Mouse (Mus musculus): ENCODE data around the gene Vmn1r45. TPM values are rescaled to one million over a fixed set of nuclear protein-coding genes. Genes with fewer than 3 reads are reported as not detected.

Gene Vmn1r45
- polyA plus RNA-seq (2017; shearing (Covaris generic)) = not detected

GRCm38 (mm10) chr6:89940498-89940897 lies at the start of gene Vmn1r45:
TSS of gene Vmn1r45 (minus strand) at chr6:89940598.

DNA sequence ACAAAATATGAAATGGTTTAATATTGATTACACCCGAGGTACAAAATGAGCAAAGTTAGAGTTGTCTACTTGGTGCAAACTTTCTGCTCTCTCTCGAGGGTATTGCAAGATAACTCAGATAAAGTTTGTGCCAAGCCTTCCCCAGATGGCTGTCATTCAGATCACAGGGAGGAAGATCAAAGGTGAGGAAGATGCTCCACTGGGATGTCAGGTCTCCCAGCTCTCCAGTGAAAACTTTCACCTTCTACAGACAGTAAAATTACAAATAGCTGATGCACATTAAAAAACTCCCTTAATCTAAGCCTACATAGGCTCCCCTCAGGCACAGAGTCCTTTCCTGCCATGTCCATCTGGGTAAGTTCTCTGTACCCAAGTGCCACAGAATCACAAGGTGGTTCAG lies 28.6 kb upstream of the Vmn1r45 start, which contains the start of gene Vmn1r46:
Gene Vmn1r46, plus strand, starts transcription at position 301 of the 400 bp plus-strand sequence.

DNA sequence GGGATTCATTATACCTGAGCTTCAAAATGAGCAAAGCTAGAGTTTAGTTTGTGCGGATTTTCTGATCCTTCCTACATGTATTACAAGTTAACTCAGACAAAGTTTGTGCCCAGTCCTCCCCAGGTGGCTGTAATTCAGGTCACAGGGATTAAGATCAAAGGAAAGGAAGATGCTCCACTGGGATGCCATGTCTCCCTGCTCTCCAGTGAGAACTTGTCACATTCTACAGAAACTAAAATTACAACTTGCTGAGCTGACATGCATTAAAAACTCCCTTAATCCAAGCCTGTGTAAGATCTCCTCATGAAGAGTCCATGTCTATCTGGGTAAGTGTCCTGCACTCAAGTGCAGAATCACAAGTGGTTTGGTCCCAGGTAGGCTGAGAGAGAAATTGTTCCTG lies 57.0 kb downstream of the Vmn1r45 start, which contains the start of gene Vmn1r44:
Gene Vmn1r44, plus strand, starts transcription at position 301 of the 400 bp plus-strand sequence.

Other genes starting within 250 kb of the Vmn1r45 start
- gene Vmn1r40, start 233.1 kb downstream of the Vmn1r45 start, polyA plus RNA-seq (2017; shearing (Covaris generic)) = not detected
- gene Vmn1r41, start 199.8 kb downstream of the Vmn1r45 start, polyA plus RNA-seq (2017; shearing (Covaris generic)) = not detected
- gene Vmn1r42, start 64.2 kb downstream of the Vmn1r45 start, polyA plus RNA-seq (2017; shearing (Covaris generic)) = not detected
- not detected for gene Vmn1r43, start 64.2 kb downstream of the Vmn1r45 start, polyA plus RNA-seq (2017; shearing (Covaris generic))
- gene Vmn1r44, start 56.9 kb downstream of the Vmn1r45 start, polyA plus RNA-seq (2017; shearing (Covaris generic)) = not detected
- gene Vmn1r46, start 28.7 kb upstream of the Vmn1r45 start, polyA plus RNA-seq (2017; shearing (Covaris generic)) = not detected
- gene Vmn1r47, start 75.5 kb upstream of the Vmn1r45 start, polyA plus RNA-seq (2017; shearing (Covaris generic)) = not detected
- not detected for gene Vmn1r48, start 96.2 kb upstream of the Vmn1r45 start, polyA plus RNA-seq (2017; shearing (Covaris generic))
- 0.05 TPM for gene Vmn1r49, start 137.9 kb upstream of the Vmn1r45 start, polyA plus RNA-seq (2017; shearing (Covaris generic))
- gene Vmn1r50, start 160.8 kb upstream of the Vmn1r45 start, polyA plus RNA-seq (2017; shearing (Covaris generic)) = not detected
- gene Vmn1r51, start 182.0 kb upstream of the Vmn1r45 start, polyA plus RNA-seq (2017; shearing (Covaris generic)) = not detected
- gene Vmn1r52, start 234.2 kb upstream of the Vmn1r45 start, polyA plus RNA-seq (2017; shearing (Covaris generic)) = not detected